Mouse (Mus musculus): ENCODE data around the gene Arl15.

The Arl15 gene

DNA sequence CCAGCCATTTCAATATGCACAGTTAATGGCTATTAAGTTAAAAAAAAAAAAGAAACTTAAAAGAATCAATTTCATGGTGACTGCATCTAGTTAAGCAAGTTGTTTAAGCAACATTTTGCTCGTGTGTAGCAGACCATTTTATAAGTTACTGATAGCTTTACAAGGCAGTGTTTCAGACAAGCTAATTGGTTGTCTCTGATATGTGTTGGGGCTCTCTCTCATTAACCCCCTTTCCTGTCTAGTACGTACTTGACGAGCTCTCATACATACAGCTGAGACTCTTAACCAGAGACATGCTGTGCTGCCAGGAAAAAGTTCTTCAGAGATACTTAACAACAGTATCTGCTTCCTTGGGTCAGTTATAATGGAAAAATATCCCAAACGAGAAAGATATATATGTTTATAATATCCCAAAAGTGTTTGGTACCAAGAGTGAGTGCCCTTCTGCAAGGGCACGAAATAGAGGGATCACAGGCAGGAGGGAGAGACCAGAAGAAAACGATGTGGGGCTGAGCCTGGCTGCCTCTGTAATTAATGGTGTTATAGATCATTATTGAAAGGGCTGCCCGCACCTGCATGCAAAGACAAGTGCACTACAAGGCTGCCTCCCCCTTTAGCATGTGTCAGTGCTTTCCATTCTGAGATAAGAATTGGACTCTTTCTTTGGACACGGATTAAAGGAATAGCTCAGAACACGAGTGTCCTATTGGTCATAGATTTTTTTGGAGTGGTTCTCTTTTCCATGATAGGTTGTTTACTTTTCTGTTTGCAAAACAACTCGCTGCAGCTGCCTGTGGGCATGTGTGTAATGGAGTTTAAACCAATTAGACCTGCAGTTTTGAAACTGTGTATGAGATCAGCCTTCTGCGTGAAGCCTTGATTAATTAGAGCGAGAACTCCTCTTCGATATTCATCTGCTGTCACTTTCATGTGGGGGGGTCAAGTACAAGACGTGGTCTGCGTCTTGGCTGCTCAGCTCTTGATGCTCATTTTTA is 350.0 kb downstream of the Arl15 start:
- DNase-seq (ENCODE audit: low read depth): no peak

DNA sequence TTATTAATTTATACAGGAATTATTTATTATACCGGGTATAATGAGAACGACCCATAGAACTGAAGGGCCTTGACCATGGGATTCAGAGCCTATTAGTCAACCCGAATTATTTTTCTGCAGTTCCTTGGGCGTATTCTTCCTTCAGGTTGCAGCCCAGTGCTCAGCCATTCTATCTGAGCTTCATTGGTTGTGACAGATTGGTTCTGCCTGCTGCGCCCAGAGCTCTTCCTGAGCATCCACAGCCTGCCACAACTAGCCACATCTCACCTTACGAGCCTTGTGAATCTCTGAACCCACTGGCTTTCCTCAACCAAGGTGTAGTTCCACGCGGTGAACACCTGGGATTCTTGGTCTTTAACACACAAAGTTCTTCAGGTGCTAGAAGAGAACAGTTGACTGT is 350.9 kb downstream of the Arl15 start:
- DNase-seq (ENCODE audit: low read depth): no peak

DNA sequence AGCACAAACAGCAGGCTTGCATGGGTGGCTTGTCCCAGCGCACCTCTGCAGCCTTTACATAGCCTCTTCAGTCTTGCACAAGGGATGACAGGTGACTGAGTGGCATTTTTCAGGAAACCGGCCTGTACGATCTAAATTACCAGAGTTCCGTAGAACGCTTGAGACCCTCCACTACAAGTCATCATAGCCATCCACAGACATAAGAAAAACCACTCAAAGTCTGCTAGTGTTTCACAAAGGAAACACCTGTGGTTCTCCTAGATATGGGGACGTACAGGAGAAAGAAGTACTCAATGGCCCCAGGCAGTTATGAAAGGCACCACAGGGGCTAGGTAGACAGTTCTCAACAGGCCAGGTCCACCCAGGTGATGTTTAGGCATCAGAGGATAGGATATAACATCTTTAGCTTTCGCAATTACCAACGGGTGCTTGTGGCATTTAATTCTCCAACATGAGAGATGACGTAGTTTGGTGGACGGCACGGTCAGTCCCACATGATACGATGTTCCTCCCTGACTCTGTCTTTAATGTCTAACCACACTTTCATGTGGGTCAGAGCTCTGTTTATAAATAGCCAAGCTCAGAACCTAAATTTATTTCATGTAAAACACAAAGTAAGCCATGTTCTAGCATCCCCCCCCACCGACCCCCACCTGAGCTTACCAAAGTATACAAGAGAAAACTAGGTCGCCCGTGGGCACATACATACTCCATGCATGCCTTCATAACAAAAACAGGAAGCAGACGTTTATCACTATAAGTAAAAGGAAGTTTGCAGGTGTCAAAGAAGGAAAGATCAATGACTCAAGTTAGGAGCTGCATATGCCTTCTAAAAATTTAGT is 356.8 kb downstream of the Arl15 start:
- no peak for DNase-seq (ENCODE audit: low read depth)

DNA sequence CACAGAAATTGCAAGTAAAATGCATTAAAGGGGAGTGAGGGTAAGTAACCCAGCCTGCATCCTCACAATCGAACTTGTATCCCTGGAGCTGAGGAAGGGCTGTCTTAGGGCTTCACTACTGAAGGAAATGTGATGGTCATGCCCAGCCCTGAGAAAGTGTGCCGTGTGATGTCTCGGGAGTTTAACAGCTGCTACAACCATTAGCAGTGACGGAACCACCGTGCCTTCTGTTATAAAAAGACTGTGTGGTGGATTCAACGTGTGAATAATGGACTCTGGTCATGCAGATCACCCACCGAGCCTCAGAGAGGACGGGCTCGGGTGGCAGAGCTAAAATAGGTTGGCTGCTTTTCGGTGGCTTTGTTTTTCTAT is 357.4 kb downstream of the Arl15 start:
- DNase-seq (ENCODE audit: low read depth): no peak

DNA sequence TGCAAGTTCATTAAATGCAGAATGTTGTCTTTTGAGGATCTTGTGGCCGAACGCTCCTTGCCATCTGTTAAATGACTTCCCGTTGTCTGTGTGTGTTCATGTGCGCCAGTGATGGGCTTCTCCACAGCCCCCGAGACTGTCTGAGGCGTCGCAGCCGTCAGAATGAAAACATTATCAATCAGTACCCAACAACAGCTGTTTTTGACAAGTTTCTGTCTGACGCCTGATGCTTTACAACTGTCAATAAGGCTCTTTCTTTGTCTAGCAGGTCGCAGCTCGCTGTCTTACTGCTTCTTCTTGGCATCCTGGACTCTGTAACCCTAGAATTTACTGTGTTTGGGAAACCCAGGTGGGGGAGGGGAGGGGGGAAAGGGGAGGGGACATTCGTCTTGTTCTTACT is 362.4 kb downstream of the Arl15 start:
- no peak for DNase-seq (ENCODE audit: low read depth)

DNA sequence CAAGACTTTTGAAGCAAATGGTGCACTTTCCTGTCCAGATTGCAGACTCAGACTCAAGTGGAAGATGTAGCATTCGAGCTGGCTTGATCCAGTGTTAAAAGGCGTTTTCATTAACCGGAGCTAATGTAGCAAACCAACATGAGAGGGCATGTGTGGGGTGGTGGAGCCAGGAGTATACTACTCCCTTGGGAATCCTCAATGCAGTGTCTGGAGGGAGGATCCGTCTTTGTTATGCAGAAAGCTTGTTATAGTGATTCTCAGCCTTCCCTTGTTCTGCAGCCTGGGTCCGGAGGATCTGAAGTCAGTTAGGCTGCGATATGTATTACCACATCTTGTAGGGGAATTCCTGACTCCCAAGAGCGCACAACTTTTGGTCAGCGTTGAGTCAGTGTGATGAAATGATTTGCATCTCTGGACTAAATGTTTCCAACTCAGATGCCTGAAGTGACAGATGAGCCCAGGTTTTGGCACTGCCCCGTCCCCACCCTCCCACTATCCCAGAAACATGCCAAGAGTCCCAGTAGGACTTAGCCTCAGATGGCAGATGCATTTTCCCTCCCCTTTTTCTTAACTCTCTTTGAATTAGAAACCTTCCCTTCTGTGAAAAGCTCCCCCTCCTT is 363.9 kb downstream of the Arl15 start:
- no peak for DNase-seq (ENCODE audit: low read depth)

DNA sequence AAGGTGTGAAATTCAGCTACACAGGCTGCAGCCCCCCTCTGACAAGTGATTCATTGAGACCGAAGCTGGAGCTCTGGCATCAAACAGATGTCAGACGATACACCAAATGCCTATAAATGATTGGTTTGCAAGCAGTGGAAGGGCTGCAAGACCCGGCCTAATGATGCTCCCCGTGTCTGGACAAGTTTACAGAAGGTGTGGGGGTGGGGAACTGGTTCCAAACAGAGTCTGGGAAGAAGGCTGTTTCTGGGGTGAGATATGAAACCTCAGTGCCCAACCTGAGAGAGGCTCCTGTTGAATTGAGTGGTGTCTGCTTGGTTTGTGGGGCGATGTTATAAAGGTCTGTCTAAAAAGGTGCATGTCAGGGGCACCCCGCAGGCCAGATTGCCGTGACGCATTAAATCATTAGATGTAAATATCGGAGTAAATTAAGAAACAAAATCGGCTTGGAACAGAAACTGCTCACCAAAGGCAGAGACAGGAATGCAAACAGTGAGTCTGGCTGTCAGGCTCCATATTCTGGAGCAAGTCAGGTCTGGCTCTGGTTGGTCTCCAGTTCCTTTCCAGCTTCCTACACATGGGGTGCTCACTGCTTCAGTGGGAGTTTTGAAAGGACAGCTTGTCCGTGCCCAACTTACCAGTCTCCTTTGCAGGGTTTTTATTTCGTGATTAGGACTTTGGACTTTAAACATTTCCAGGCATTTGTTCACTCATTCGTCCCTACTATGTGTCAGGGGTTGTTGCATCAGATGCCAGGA is 365.5 kb downstream of the Arl15 start:
- DNase-seq (ENCODE audit: low read depth): no peak

DNA sequence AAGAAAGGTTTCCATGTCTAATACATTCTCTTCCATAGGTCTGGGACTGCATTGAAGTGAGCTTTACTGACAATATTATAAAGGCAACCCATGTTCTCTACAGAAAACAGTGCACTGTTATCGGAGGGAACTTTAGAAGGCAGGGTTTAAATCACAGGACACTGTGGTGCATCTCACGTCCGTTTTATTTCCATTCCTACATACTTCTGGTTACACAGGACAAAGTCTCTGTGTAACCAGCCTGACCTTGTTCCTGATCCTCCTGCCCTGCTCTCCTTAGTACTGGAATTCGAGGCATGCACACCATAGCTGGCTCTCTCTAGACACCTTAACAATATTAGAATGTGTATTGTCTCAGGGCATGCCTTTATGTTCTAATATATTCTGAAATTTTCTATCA is 368.4 kb downstream of the Arl15 start:
- DNase-seq (ENCODE audit: low read depth): no peak

DNA sequence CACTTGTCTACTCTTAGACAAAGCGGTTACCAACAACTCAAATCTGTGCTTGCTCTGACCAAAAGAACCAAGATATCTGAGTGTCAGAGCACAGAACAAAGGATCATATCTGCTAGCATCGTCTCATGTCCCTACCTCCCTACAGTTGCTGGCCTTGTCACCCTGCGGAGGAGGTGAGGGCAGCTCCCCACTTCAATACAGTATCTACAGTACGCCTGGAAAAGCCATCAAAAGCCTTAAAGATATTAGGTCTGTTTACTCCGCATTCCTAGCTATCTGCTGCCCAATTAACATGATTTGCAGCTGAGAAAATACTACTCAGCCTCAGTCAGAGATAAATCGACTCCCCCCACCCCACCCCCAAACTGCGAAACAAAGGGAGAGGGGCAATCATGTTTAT is 371.3 kb downstream of the Arl15 start:
- no peak for DNase-seq (ENCODE audit: low read depth)

DNA sequence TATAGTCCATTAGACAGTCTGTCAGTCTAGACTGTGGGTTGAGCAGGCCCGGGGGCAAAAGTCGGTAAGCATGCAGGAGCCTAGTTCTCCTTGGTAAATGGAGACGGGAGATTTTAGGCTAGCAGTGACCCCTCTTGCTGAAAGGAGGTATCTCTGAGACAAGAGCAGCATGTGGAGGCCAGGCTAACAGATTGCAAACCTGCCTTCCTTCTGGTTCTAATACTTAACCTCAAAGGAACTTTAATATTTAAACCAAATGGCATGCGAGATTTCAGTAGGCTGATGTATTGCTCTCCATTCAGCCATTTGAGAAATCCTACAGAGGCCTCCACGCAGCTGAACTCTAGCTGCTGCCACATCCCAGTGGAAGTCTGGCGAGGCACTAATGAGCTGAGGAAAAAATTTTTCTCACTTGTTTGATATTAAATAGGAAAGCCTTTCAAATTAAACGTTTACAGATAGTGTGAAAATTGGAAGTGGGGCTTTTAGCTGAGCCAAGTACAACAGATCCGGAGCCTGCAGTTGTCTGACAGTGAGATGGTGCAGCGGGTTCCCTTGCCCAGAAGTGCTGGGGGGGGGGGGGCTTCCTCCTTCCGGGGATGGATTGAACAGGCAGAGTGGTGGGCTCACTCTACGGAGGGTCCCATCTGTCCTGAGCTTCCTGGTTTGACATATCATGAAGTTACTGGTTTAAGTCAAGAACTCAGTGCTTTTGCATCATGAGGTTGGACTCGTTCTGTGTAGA is 372.3 kb downstream of the Arl15 start:
- no peak for DNase-seq (ENCODE audit: low read depth)

DNA sequence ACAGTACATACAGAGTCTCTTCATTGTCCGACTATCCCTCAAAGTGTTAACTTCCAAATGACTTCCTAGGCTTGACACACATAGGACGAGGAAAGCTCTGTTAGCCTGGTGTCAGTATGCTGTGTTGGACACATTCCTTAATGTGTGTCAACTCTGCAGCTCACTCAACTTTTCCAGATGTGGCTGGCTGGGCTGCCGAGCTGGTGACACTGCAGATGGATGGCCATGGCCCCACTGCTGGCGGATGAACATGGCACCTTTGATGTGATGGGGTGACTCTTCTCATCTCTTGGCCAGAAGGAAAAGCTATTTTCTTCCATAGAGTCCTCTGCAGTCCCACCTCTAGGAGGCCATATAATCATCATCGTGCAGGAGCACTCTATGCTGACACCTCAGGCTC is 375.8 kb downstream of the Arl15 start:
- DNase-seq (ENCODE audit: low read depth): no peak

DNA sequence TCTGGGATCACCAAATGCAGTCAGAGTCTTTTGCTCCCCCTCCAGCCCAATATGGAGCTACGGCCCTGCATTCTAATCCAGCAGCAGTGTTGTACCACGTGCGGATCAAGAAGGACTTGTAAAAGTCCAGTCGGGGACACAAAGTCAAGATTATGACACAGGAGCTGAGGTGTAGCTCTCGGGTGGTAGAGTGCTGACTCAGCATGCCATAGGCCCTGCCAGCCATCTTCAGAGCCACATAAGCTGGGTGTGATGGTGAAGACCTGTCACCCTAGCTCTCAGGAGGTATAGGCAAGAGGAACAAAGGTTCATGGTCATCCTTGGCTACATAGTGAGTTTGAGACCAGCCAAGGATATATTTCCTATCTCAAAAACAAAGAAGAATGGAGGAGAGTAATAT is 377.2 kb downstream of the Arl15 start:
- no peak for DNase-seq (ENCODE audit: low read depth)

DNA sequence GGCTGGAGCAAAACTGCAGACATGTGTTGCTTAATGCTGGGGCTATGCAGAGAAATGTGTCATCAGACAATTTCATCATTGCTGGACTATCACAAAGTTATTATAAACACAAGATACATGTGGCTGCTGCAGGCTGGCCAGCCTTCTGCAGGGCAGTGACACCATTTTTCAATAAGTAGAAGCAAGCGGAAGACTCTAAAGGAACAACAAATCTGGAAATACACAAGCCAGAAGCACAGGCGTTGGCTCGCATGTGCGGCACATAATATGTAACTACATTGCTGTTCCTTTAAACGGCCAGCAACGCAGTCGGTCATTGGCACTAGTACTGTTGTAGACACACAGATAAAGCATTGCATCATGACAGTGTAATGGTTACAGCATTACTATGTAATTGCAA is 393.8 kb downstream of the Arl15 start:
- no peak for DNase-seq (ENCODE audit: low read depth)

DNA sequence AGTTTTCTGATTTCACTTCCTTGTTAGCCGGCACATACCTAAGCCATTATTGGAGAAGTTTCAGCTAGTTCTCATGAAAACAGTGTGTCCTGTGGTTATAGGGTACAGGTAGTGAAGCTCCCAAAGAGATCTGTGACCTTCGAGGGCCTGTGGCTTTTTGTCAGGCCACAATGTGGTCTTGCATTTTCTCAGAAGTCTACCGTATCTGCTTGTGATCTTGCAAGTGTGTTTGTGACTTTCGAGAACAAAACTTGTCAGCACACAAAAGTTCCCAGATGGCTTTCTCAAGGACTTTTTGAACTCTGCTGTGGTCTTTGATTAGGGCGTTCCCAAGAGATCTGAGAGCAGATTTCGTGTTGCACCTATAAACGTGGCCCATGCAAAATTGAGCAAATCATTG is 394.5 kb downstream of the Arl15 start:
- DNase-seq (ENCODE audit: low read depth): no peak

DNA sequence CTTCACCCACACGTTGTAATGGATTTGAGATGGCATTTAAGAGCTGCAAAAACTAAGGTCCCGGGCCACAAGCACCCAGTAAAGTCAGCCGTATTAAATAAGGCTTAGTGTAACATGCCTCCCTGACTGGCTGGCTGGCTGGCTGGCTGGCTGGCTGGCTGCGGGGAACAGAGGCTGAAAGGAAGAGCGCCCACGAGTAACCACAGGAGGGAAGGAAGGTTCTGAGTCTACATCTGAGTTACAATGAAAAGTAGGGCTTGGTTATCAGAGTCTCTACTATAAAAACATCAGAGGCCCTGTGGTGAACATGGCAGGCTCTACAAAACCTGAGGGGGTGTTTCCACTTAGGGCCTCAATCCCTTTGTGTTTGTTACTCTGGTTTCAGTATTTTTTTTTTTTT is 395.1 kb downstream of the Arl15 start:
- no peak for DNase-seq (ENCODE audit: low read depth)

DNA sequence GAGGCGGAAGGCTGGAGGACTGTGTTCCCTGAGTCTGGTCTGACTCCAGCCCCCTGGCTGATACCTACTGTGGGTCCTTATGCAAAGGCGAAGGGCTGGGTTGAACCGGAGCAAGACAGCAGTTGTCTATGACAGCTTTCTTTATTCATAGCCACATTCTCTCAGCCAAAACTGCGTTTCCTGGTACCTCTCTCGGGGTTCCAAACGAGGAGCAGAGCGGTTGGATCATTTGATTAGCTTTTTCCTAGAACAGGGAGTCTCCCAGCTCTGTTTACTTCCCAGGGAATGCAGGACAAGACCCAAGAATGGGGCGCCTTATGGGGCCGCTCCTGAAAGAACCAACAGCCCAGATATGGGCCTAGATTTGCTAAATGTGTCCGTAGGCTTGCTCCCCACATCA is 396.6 kb downstream of the Arl15 start:
- DNase-seq (ENCODE audit: low read depth): no peak

DNA sequence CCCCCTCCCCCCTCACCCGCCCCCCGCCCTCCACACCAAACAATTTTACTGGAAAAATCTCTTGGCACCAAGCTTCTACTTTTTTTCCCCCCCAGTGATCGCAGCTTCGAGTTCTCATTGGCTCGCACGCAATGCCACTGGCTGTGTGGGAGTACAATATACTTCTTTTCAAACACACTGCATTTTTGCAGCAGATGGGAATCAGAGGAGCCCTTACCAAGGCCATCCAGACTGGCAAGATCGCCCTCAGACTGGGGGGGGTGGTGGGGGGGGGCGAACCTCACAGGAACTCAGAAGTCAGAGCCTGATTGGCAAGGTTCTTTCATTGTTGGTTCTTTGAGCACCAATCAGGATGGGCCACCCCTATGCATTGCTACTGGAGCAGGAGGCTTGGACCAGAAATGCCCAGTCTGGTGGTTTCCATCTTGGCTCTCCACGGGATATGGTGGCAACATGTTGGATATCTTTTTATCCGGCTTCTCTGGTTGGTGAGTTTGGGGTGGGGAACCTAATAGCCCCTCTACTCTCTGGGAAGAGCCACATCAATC is 404.0 kb downstream of the Arl15 start:
- no peak for DNase-seq (ENCODE audit: low read depth)

DNA sequence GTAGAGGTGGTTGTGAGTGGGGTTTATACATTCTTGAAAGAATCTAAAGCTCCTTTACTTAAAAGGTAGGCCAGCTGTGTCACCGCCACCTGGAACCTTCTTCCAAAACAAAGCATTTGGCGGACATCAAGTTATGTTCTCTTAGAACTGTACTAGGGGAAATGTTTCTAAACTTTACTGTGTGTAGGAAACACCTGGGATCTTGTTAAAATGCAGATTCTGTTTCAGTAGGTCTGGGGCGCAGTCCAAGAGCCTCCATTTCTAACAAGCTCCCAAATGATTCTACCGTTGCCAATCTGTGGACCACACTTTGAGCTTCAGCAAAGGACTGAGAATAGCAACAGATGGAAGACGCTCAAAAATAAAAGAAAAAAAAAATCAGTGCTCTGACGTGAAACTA is 405.4 kb downstream of the Arl15 start:
- DNase-seq (ENCODE audit: low read depth): no peak

DNA sequence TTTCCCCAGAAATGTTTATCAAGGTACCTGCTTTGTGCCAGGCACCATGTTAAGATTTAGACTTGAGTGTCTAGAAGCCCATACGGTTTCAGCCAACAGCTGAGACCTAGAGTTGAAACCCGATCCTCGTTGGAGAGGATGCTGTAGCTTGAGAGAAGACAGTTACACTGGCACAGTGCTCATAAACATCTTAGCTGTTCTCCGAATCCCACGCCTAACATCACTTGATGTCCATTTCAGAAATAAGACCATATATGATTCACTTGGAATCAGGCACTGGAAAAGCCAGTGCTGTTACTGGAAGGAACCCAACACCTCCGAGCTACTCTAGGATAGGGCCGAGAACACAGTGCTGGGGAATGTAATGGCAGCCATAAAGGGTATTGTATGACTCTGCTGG is 406.2 kb downstream of the Arl15 start:
- no peak for DNase-seq (ENCODE audit: low read depth)

DNA sequence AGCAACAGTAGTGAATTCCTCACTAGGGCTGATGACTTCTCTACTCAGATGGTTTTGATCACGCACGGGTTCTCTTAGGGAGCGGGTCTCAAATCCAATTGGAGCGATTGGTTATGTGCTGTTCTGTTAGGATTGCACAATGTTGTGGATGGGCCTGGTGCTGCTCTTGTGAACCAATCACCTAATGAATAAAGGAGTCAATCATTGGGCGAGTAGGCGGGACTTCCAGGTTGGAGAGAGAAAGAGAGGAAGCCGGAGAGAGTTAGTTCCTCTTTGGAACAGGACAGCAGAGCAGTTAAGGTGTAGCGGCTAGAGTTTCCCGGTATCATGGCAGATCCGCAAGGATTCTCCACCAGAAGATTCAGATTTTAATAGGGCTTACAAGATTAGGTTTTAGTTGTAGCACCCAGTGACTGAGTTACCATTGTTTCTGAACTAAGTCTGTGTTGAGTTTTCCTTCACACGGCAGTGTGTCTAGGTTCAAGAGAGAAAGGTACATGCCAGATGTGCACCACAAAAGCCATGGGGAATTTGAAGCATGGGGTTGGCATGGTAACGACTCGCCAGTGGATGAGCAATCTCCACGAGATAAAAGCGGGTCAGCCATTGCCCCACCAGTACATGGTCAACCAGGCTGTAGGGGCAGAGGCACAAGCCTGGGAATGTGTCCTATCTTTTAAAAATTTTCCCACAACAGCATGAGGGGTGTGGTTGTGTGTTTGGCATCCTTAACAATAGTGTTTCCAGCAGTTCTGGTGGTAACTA is 408.7 kb downstream of the Arl15 start:
- no peak for DNase-seq (ENCODE audit: low read depth)

Measured in c-Kit-positive CD71-negative TER-119-negative erythroid progenitor cells, embryonic 14.5 days (primary cell).